Mouse (Mus musculus): Measurements from ENCODE around the gene S100a4.

Gene S100a4

GRCm38 (mm10) chr3:90625496-90625895 is 21.9 kb downstream of the S100a4 start:
- no peak for DNase-seq (ENCODE audit: low spot score)

- no peak for DNase-seq (ENCODE audit: low spot score)
These were observed 22.9 kb downstream of the S100a4 start for GRCm38 (mm10) chr3:90626266-90627021.

DNA sequence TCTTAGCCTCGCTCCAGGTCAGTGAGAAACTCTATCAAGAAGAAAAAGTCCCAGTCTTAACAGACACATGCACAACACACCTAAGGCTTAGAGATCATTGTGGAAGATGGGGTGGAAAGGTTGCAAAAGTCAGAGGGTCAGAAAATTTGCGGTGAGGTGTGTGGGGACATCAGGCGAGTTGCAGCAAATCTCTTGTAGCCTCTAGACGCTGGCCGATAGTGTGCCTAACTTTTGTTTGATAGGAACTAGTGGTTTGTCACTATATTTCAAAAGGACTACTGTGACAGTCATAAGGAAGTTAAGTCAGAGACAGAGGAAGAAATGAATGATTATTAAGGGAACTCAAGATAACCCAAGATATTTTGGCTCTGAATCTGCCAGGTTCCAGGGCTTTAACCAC is 23.8 kb downstream of the S100a4 start:
- DNase-seq (ENCODE audit: low spot score) = no peak

DNA sequence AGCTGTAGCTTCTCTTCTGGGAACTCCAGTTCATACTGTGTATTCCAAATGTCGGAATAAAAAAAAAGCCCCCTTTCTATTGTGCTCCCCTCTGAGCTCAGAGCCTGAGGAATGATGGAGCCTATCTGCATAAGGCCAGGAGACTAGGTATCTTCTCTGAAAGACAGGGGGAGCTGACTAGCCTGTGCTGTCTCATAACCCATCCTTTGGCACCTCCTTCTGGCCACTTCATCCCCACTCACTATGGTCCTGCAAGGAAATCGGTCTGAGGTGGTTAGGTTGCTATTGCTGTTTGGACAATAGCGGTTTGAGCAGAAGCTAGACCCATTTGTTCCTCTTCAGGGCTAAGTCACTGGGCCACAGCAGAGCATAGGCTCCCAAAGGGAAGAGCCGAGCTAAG is 24.2 kb downstream of the S100a4 start:
- DNase-seq (ENCODE audit: low spot score) = peak; percentile 61

DNA sequence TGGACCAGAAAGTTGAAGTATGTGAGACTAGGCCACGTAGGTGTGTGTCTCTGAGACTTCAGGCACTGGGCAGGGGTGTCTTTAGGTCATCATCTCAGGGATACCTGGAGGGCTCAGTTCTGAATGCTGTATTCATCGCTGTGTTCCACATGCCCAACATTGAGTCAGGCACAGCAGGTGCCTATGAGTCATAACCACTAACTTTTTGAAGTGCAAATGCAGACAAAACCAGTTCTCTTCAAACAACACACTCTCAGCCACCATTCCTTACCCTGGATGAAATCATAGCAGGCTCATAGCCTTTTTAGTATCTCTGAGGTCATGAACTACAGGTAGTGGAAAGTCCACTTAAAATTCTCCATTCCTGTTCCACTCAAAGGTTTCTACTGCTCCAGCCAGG is 25.7 kb downstream of the S100a4 start:
- no peak for DNase-seq (ENCODE audit: low spot score)

GRCm38 (mm10) chr3:90631984-90632383 is 28.4 kb downstream of the S100a4 start:
- no peak for DNase-seq (ENCODE audit: low spot score)

DNA sequence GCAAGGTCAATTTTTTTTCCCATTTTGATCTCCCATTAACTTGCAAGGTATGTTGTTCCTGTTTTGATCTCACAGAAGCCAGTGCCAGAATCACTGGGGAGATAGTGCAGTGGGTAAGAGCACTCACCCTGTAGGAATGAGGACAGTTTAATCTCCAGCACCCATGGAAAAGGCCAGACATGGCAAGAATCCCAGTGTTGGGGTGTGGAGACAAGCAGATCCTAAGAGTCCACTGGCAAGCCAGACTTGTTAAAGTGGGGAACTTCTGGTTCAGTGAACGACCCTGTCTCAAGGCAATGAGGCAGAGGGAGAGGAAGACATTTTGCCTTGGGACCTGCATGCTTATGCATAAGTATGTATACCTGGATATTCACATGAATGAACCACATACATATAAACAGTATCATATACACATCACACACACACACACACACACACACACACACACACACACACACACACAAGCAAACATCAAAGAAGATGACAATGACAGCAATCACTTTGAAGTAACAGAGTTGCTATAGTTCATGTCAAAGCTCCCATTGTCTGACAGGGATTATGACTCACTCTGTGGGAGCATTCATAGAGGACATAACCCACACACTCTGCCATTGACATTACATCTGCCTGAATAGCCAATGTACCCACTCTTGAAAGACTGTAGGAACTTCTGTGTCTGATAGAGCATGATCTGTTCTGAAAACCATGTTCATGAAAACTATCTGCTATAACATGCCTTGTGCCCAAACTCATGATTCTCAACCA is 35.1 kb downstream of the S100a4 start:
- no peak for DNase-seq (ENCODE audit: low spot score)

- no peak for DNase-seq (ENCODE audit: low spot score)
These were observed 36.1 kb downstream of the S100a4 start for GRCm38 (mm10) chr3:90639511-90640154.

DNA sequence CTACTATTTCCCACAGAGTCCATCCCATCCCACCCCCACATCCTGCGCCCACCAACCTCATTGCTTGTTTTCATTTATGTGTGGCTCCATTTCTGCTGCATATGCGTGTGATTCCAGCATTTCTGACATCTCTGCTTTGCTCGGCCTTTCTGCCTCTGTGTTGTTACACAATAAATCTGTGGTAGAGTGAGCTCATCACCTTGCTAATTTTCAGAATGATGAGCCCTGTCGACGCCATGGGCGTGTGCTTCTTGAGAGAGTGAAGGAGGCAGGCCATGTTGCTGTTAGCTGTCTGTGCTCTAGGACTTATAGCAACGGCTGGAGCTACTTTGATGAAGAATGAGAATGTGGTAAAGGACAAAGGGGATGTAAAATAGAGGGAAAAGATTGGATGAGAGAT is 37.4 kb downstream of the S100a4 start:
- DNase-seq (ENCODE audit: low spot score) = no peak

GRCm38 (mm10) chr3:90644220-90644619 is 40.6 kb downstream of the S100a4 start:
- peak; percentile 54 for DNase-seq (ENCODE audit: low spot score)

DNA sequence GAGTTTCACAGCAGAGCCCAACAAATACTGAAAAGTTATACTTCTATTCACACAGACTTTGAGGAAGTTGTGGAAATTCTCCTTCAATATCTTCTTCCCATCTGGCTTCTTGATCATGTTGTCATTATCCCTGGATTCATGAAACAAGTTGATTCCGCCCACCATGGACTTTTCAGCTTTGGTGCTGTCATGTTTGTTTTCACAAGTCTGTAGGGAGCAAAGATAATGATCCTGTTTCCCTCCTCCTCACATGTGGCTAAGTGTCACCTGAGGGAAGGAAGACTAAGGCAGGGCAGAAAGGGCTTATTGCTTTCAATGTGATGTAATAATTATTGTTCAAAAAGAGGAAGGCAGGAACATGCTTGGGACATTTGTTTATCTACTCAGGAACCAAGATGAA is 43.7 kb downstream of the S100a4 start:
- DNase-seq (ENCODE audit: low spot score) = no peak

GRCm38 (mm10) chr3:90648981-90649380 is 45.4 kb downstream of the S100a4 start:
- DNase-seq (ENCODE audit: low spot score) = no peak

DNA sequence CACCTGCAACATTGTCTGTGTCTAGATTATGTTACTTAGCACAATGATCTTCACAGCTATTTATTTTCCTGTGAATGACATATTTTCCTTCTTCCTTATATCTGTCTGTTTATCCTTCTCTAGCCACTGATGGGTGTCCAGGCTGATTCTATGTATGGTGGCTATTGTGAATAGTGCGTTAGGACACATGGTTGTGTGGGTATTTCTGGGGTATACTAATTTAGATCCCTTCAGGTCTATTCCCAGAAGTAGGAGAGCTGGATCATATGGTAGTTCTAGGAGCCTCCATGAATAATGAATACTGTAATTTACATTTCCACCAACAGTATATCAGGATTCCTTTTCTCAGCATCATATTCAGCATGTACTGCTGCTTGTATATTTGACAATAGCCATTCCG is 46.3 kb downstream of the S100a4 start:
- DNase-seq (ENCODE audit: low spot score) = no peak

DNA sequence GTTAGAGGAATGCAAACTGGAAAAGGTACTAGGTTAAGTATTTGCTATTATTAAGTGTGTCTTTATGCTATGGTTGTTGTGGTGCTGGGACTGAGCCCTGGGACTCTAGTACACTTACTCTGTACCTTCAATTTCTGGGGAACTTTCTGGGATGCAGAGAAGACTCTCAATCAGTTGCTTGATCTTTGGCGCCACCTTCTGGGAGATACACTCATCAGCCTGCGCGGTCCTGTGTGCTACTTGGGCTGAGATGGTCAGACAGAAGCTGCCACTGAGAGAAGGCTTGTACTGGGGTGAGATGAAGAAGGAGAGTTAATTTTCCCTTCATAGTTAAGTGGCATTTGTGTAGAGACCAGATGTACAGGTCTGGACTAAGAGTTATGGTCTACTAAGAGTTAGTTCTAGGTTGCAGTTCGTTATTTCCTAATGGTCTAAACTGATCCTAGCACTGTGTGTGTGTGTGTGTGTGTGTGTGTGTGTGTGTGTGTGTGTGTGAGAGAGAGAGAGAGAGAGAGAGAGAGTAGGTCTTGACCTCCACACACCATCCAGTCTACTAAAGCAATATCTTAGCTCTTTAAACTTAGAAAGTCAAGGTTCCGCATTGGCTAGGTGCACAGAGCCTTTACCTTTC is 49.4 kb downstream of the S100a4 start:
- DNase-seq (ENCODE audit: low spot score) = peak; percentile 90

DNA sequence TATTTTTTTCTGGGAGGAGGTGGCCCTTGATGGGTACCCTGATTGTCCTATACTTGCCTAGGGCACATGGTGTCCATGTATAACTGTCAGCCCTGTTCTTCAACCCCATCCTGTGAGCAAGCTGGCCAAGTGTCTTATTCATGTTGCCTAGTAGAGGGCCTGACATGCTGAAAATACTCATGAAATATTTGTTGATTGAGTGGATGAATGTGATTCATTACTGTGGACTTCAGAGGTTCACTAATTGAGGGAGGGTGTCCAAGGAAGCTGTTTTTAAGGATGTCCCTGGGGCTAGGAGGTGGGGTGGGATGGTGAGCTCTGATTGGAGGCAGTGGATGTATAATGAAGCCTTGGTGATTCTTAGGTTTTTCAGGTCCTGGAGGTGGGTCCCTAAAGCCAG is 50.1 kb downstream of the S100a4 start, which contains the start of gene S100a7a:
TSS of gene S100a7a (plus strand) at position 301 of the 400 bp plus-strand sequence.
- no peak for DNase-seq (ENCODE audit: low spot score)
